Mouse (Mus musculus) lung, embryonic 14.5 days (tissue): ENCODE results near the gene Hoxa6. TPM values are rescaled to one million over a fixed set of nuclear protein-coding genes. Genes with fewer than 3 reads are reported as not detected.

ENCODE experiments used
- ATAC-seq: fragments of 200-750 bp; cut with Nextera tagmentation; 2 replicates; pipeline ENCODE4 v1.8.0; 2017; ENCODE audit warnings: mild to moderate bottlenecking, moderate TSS enrichment, moderate library complexity; ENCODE audit not compliant: insufficient read depth
- DNase-seq: peaks from one replicate; pipeline ENCODE4 v3.0.0-alpha.2; 2015
- H3K27ac ChIP-seq: fragments of 300-500 bp; sonication (generic); 2 replicates; pipeline ENCODE4 v1.5.1; 2014; ENCODE audit warnings: low read depth, mild to moderate bottlenecking, moderate library complexity
- H3K27me3 ChIP-seq: fragments of 300-500 bp; sonication (generic); 2 replicates; pipeline ENCODE4 v1.6.1; 2014; ENCODE audit warnings: low read length, control low read depth; ENCODE audit not compliant: insufficient read depth
- H3K36me3 ChIP-seq: fragments of 300-500 bp; sonication (generic); 2 replicates; pipeline ENCODE4 v1.6.1; 2014; ENCODE audit warnings: control low read depth; ENCODE audit not compliant: insufficient read depth
- H3K4me1 ChIP-seq: fragments of 300-500 bp; sonication (generic); 2 replicates; pipeline ENCODE4 v1.6.1; 2014; ENCODE audit warnings: antibody characterized with exemption, control low read depth; ENCODE audit not compliant: insufficient read depth
- H3K4me2 ChIP-seq: fragments of 300-500 bp; sonication (generic); 2 replicates; pipeline ENCODE4 v1.6.1; 2014; ENCODE audit warnings: mild to moderate bottlenecking
- H3K4me3 ChIP-seq: fragments of 300-500 bp; sonication (generic); 2 replicates; pipeline ENCODE4 v1.5.1; 2014; ENCODE audit warnings: low read depth, low read length
- H3K9ac ChIP-seq: fragments of 300-500 bp; sonication (generic); 2 replicates; pipeline ENCODE4 v1.6.1; 2014
- H3K9me3 ChIP-seq: fragments of 300-500 bp; sonication (generic); 2 replicates; pipeline ENCODE4 v1.6.1; 2016; ENCODE audit warnings: low read depth, low read length, control low read depth
- CTCF ChIP-seq: IDR thresholded peaks from 2 replicates; pipeline ENCODE4 v1.5.1; 2016; ENCODE audit warnings: antibody characterized with exemption, low read depth
- WGBS: fragments of 180-500 bp; shearing (Covaris S2); extraction: QIAGEN DNeasy Blood & Tissue Kit; methylation state at CpG from one replicate; pipeline ENCODE4 v1.1.7; 2014; 5-methylcytosine and 5-hydroxymethylcytosine counted together
- polyA plus RNA-seq: library from polyadenylated mRNA; unstranded; fragments of >200 nt; fragmentation: Nextera tagmentation; extraction: Ambion mirVana; gene quantifications from 2 replicates; pipeline ENCODE4 v1.2.1, GENCODE M21; 2014

Hoxa6 gene
- polyA plus RNA-seq, 1 experiment from 2014 or later, result 5.1 TPM

- Histone ChIP-seq H3K9ac (peak overlapping the region; percentile 98), H3K4me1 (peaks cover 19% of the 10 kb centered on the region), H3K27me3 (peaks cover 30% of the 10 kb centered on the region), H3K27ac (peak overlapping the region; percentile 98), H3K36me3 (no peaks in the 10 kb centered on the region; the same call in 1 of the 2 replicates), H3K9me3 (no peaks in the 10 kb centered on the region), H3K4me3 (peak overlapping the region; percentile 63), H3K4me2 (peak overlapping the region; percentile 79)
- DNase-seq (no peak), ATAC-seq (no peak)
- WGBS, result 0% methylated on average over 4 of the region's 4 CpGs
- TF ChIP-seq CTCF, result no peak
These were observed 29.4 kb downstream of the Hoxa6 start for GRCm38 (mm10) chr6:52178918-52179665.

DNA sequence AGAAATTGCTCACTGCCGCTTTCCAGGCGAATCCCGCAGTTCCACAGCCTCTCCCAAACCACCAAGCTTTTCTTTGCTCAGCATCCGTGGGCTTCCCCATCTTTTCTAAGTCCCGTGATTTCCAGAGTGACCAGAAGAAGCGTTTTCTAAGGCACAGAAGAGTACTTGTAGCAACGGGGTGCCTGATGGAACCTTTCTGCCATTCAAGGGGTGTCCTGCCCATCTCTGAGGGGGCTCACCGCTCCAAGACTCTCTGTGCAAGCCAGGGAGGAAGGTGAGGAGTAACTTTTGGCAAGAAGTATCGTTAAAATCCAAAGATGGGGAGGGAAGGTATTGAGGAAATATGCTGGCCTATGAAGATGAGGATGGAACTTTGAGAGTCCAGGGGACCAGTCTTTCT, 30.7 kb downstream of the Hoxa6 start:
- Histone ChIP-seq H3K4me2 (peak overlapping the region; percentile 79), H3K27ac (peak overlapping the region; percentile 98), H3K36me3 (no peaks in the 10 kb centered on the region; the same call in 1 of the 2 replicates), H3K9me3 (no peaks in the 10 kb centered on the region), H3K9ac (peak overlapping the region; percentile 98), H3K27me3 (peaks cover 33% of the 10 kb centered on the region), H3K4me1 (peaks cover 10% of the 10 kb centered on the region), H3K4me3 (peak overlapping the region; percentile 63)
- TF ChIP-seq CTCF, result no peak
- ATAC-seq (no peak), DNase-seq (peak; percentile 53)
- WGBS, result 2% methylated on average over 9 of the region's 9 CpGs

DNA sequence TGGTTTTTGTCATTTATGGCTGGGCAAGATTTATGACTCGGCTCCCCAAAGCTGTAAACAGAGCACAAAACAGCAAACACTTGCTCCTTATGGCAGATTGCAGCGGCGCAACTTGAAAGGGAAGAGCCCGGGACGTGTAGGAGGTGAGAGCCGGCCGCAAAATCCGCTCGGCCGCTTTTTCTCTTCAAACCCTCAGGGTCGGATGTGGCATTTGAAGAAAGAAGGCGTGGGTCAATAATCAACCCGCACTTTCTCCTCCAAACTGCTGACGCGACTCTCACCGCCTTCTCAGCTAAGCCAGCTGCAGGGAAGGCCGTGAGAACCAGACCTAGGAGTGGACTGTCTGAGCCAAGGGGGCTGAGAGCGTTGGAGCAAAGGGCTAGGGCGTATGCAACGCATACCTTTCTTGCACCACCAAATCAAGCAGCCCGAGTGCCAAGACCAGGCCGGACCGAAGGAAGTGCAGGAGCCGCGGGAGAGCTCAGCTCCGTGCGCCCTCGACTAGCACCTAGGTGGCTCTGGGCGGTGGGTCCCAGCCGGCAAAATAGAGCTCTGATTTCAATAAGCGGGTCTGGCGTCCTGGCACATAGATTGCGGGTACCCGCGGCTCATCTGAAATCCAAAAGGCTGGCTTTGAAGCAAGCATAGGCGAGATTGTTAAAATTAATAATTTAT, 31.3 kb downstream of the Hoxa6 start, which contains the start of gene 5730596B20Rik:
Gene 5730596B20Rik (plus strand): TSS at position 438 of the 675 bp plus-strand sequence.
- no peak for TF ChIP-seq CTCF
- Histone ChIP-seq H3K4me3 (peak within 1 kb of the TSS; percentile 63), H3K36me3 (no peaks in the 10 kb centered on the region; the same call in 1 of the 2 replicates), H3K27ac (peak within 1 kb of the TSS; percentile 98), H3K4me2 (peak within 1 kb of the TSS; percentile 79), H3K27me3 (peaks cover 34% of the 10 kb centered on the region), H3K4me1 (peaks cover 10% of the 10 kb centered on the region), H3K9me3 (no peaks in the 10 kb centered on the region), H3K9ac (peak within 1 kb of the TSS; percentile 98)
- under 1% methylated on average over 36 of the region's 36 CpGs for WGBS
- ATAC-seq, result no peak
- peak; percentile 90 for DNase-seq

DNA sequence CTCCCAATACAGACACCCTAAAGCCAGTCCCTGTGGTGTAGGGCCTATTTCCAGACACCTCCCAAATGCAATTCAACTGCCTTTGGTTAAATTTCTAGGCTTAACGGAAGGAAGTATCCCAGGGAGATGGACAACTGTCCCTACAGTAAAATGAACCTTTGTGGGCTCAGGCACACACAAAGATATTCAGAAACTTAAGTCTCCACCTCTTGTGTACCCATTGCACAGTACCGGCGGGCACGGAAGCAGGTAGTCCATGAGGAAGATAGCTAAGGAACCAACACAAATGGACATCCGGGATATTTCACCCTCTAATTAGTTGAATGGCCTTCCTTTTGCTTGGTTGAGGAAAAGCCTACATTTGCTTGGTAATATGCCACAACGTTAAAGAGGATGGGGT, 32.1 kb downstream of the Hoxa6 start:
- DNase-seq (peak; percentile 59), ATAC-seq (no peak)
- H3K27ac ChIP-seq, result peak overlapping the region; percentile 98
- TF ChIP-seq CTCF, result no peak
- H3K36me3 ChIP-seq, result no peaks in the 10 kb centered on the region
- peaks cover 6% of the 10 kb centered on the region for H3K4me1 ChIP-seq
- H3K4me2 ChIP-seq, result peak overlapping the region; percentile 79
- H3K4me3 ChIP-seq, result peak overlapping the region; percentile 63
- H3K27me3 ChIP-seq, result peaks cover 29% of the 10 kb centered on the region
- H3K9ac ChIP-seq, result peak overlapping the region; percentile 98
- no peaks in the 10 kb centered on the region for H3K9me3 ChIP-seq
- WGBS, result 0% methylated on average over 6 of the region's 6 CpGs

GRCm38 (mm10) chr6:52175864-52176263, 32.7 kb downstream of the Hoxa6 start:
- H3K27ac ChIP-seq, result peak overlapping the region; percentile 98
- ATAC-seq (peak; percentile 47), DNase-seq (peak; percentile 81)
- under 1% methylated on average over 24 of the region's 35 CpGs for WGBS
- H3K27me3 ChIP-seq, result peaks cover 31% of the 10 kb centered on the region
- 0 out of 2 replicates have a peak, but pooled peaks cover 2% of the 10 kb centered on the region for H3K36me3 ChIP-seq
- H3K4me1 ChIP-seq, result peaks cover 3% of the 10 kb centered on the region
- H3K4me2 ChIP-seq, result peak overlapping the region; percentile 79
- no peaks in the 10 kb centered on the region for H3K9me3 ChIP-seq
- H3K9ac ChIP-seq, result peak overlapping the region; percentile 98
- no peak for TF ChIP-seq CTCF
- H3K4me3 ChIP-seq, result peak overlapping the region; percentile 63

GRCm38 (mm10) chr6:52174968-52175751, 33.4 kb downstream of the Hoxa6 start:
- Histone ChIP-seq H3K4me1 (peaks cover 8% of the 10 kb centered on the region), H3K36me3 (peaks cover 8% of the 10 kb centered on the region), H3K27me3 (peaks cover 38% of the 10 kb centered on the region), H3K9ac (peak overlapping the region; percentile 98), H3K4me2 (peak overlapping the region; percentile 79), H3K4me3 (peak overlapping the region; percentile 63), H3K9me3 (no peaks in the 10 kb centered on the region), H3K27ac (peak overlapping the region; percentile 98)
- peak; percentile 91 for DNase-seq
- TF ChIP-seq CTCF, result no peak
- peak; percentile 62 for ATAC-seq
- 2% methylated on average over 41 of the region's 41 CpGs for WGBS
